Mouse (Mus musculus): ENCODE data around the gene Far1. TPM values are rescaled to one million over a fixed set of nuclear protein-coding genes. Genes with fewer than 3 reads are reported as not detected.

Far1 gene
- total RNA-seq (2014; fragmentation: Nextera tagmentation) (91.1 and 97.2 TPM in 2 replicates), total RNA-seq (2017) (111 and 125 TPM in 2 replicates)

DNA sequence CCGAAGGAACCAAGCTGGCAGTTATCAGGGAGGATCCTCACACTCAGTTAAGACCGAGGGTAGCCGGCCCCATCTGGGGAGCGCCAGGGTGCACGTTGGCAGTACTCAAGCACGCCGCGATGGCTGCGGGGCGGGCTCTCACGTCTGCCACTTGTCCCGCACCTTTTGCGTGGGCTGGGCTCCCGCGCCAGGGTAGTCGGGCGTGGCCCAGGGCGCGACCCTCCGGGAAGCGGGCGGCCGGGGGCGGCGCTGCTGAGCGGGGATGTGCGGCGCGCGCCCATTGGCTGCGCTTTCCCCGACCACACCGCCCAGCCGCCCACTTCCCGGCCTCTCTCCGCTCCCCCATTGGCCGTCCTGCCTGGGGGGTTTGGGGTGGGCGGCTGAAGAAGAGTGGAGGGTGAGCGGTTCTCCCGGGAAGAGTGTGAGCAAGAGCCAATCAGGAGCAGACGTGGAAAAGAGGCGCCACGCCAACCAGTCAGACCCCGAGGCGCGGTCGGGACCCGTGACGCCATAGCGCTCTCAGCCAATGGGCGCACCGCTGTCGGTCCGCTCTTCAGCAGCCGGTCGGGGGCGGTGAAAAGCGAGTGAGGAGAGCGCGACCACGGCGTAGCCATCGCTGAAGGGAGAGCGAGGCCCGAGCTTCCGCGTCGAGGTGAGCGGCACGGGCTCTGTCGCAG, at the start of gene Far1:
Gene Far1, plus strand, starts transcription at position 549 of the 677 bp plus-strand sequence.
- peak; percentile 88 for ATAC-seq (replicated peaks; ENCODE audit: poor library complexity, severe bottlenecking)

GRCm38 (mm10) chr7:113468345-113468744, 45.3 kb upstream of the Far1 start:
- no peak; the same call in 1 of the 2 replicates for ATAC-seq (replicated peaks; ENCODE audit: poor library complexity, severe bottlenecking)

- no peak for ATAC-seq (replicated peaks; ENCODE audit: poor library complexity, severe bottlenecking)
These were observed 43.0 kb upstream of the Far1 start for GRCm38 (mm10) chr7:113470671-113471070.

DNA sequence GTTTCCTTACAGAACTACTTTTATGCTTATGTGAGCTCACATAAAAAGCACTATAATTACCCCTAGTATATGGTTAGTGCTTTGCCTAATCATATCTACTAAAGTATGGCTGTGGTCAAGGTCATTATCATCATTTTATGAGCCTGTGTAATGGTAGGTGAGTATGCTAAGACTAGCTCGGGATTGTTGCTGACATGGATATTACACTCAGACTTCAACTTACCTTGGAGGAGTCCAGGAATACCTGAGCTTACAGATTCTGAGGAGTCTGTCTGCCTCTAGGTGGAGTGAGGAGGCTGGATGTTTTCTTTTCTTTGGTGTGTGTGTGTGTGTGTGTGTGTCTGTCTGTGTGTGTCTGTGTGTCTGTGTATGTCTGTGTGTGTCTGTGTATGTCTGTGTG, 42.0 kb upstream of the Far1 start:
- ATAC-seq (replicated peaks; ENCODE audit: poor library complexity, severe bottlenecking) = no peak

DNA sequence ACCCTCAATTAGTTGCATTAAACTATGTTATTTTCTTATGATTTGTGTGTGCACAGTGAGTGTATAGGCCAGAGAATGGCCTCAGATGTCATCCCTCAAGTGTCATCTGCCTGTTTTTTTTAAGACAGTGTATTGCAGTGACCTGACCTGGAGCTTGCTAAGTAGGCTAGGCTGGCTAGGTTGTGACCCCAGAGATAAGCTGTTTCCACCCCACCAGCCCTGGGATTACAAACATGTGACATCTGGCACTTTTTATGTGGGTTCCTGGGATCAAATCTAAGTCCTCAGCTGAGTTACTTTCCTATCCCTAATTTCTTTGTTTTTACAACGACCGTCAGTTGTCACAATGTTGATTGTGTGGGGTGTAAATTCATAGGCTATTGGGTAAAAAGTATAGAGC, 17.8 kb upstream of the Far1 start:
- no peak for ATAC-seq (replicated peaks; ENCODE audit: poor library complexity, severe bottlenecking)

DNA sequence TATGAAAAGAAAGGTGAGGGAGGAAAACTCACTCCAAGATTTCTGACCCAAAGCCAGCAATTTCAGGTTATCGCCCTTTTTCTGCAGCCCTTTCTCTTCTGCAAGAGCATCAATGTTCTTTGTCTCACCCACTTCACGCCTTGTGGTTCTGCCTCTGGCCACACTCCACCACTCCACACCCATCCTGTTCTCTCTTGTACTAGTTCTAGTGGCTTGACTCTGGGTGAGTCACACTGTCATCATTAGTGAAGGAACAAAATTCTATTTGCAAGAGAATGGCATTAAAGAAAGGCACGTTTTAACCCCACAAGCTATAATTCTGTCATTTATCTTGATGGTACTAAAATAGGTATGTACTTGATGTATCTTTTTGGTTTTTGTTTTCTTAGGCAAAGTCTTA, 15.2 kb upstream of the Far1 start:
- no peak for ATAC-seq (replicated peaks; ENCODE audit: poor library complexity, severe bottlenecking)

GRCm38 (mm10) chr7:113499821-113500220, 13.8 kb upstream of the Far1 start:
- peak; percentile 83 for ATAC-seq (replicated peaks; ENCODE audit: poor library complexity, severe bottlenecking)

GRCm38 (mm10) chr7:113502453-113502852, 11.2 kb upstream of the Far1 start:
- ATAC-seq (replicated peaks; ENCODE audit: poor library complexity, severe bottlenecking) = no peak

DNA sequence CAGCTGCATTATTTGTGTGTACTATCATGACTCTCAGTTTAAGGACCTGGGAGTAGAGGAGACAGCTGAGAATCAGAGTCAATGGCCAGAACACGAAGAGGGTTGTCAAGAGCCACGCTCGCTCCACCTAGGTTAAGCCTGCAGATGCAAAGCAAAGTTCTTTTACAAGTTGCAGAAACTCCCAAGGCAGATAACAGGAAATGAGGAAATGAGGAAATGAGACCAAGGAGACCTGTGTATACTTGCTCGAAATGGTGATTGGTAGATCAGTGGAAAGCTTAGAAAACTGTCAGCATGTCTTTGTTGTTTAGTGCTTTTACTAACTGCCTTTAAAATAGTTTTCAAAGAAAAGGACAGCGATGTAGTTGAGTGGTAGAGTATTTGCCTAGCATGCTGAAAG, 8.6 kb upstream of the Far1 start:
- ATAC-seq (replicated peaks; ENCODE audit: poor library complexity, severe bottlenecking) = peak; percentile 87

GRCm38 (mm10) chr7:113505516-113506045, 8.1 kb upstream of the Far1 start:
- no peak for ATAC-seq (replicated peaks; ENCODE audit: poor library complexity, severe bottlenecking)

DNA sequence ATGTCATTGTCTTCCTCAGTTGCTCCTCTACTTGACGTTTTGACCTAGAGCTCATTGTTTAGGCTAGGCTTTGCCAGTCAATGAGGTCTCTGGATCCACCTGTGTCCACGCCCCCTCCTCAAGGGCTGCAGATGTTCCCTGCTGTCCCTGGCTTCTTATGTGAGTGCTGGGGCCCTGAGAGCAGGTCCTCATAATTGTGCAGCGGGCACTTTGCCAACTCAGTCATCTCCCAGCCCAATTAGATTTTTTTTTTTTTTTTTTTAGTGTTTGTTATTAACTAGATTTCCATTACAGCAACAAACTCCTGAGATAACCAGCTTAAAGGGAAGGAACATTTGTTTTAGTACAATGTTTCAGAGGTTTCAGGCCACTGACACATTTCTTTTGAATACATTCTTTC, 5.8 kb upstream of the Far1 start:
- ATAC-seq (replicated peaks; ENCODE audit: poor library complexity, severe bottlenecking) = no peak

- no peak for ATAC-seq (replicated peaks; ENCODE audit: poor library complexity, severe bottlenecking)
These were observed 2.2 kb upstream of the Far1 start for GRCm38 (mm10) chr7:113511396-113511795.

DNA sequence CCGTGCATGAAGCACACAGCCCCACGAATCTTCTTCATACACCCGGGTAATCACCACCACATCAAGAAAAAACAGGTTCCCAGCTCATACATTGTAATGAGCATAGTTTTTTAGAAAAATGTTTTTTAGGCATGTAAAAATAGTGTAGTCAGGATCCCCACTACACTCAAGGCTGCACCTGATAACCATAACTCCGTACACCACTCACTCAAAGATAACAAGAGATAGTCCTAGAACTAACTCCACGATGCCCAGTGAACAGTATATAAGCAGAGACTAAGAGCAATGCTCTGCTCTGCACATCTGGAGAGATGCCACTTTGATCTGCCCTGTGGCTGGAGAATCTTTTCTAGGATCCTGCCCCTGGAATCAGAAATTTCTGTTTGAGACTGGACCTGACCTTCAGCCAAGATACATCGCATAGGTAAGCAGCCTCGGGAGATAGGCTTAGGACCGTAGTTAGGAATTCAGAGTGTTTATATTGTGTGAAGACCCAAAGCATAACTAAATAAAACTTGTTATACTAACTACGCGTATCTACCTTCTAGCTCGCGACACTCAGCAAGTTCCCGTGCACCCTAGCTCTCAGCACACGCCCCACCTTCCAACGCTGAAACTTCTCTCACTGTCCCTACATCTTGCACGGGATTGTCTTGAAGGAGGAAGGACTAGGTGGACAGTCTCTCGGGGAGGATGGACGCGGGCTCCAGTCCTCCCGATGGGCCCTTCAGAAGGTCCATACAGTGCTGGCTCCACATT, 928 bp upstream of the Far1 start:
- ATAC-seq (replicated peaks; ENCODE audit: poor library complexity, severe bottlenecking) = peak; percentile 6

GRCm38 (mm10) chr7:113513963-113514649, 472 bp downstream of the Far1 start:
- no peak for ATAC-seq (replicated peaks; ENCODE audit: poor library complexity, severe bottlenecking)

- no peak for ATAC-seq (replicated peaks; ENCODE audit: poor library complexity, severe bottlenecking)
These were observed 2.2 kb downstream of the Far1 start for GRCm38 (mm10) chr7:113515831-113516230.

GRCm38 (mm10) chr7:113518419-113518818, 4.8 kb downstream of the Far1 start:
- ATAC-seq (replicated peaks; ENCODE audit: poor library complexity, severe bottlenecking) = no peak

DNA sequence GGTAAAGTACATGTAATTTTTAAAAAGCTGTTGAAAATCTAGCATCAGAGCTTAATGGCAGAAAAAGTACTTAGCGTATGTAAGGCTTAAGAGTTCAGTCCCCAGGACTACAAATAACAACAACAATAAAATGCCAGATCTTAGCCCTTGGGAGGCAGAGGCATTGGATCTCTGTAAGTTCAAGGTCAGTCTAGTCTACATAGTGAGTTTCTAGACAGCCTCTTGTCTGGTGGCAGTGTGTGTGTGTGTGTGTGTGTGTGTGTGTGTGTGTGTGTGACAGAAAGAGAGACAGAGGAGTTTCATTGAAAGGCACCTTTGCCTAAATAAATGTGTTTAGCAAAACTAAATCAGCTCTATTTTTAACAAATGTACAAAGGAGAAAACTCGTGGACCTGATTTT, 5.3 kb downstream of the Far1 start:
- ATAC-seq (replicated peaks; ENCODE audit: poor library complexity, severe bottlenecking) = no peak

DNA sequence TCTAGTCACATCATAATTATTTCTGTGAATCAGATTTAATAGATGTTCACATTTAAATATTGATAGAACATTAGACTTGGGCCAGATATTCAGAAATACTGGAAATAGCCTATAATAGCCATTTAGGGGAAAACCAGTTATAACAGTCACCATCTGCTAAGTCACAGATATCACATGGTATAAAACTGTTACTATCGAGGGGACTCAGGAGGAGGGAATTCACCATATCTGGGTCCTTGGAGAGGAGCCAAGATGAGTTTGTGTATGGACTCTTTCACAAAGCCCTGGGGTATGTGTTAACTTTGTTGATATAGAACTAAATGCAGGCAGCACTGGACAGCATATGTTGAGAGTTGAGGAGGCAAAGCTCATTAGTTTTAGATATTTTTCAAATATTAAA, 29.5 kb downstream of the Far1 start:
- ATAC-seq (replicated peaks; ENCODE audit: poor library complexity, severe bottlenecking) = no peak

DNA sequence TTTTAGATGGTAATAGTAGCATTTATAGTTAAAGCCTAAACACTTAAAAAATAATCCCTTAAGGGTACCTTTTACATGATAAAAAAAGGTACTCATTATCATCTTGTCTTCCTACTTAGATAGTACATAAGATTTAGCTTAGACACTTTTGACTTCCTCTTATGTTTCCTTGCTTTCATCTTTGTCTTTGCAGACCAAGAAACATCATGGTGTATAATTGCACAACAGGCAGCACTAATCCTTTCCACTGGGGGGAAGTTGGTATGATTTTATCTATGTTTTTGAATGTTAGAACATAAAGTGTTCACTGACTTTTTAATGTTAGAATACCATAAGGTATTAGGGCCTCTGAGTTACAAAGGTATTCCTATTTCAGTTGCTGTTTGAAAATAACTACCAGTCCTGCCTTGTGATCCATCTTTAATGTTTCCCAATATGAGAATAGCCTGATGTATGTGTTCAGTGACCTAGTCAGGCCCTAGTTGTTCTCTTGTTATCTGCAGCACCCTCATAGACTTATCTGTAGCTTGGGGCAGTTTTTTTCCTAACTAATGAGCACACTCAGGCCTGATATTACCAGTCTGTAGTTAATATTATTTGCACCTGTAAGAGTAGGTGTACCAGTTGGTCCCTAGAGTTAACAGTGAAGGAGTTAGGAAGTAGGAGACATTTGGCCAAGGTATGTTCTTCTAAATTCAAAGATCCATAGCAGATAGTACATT, 38.3 kb downstream of the Far1 start:
- ATAC-seq (replicated peaks; ENCODE audit: poor library complexity, severe bottlenecking) = peak; percentile 93

GRCm38 (mm10) chr7:113552508-113552907, 38.9 kb downstream of the Far1 start:
- no peak for ATAC-seq (replicated peaks; ENCODE audit: poor library complexity, severe bottlenecking)
